Mouse (Mus musculus) urinary bladder, postnatal 0 days (tissue): Measurements from ENCODE around the gene Hormad1. TPM values are rescaled to one million over a fixed set of nuclear protein-coding genes. Genes with fewer than 3 reads are reported as not detected.

Source experiments
- polyA plus RNA-seq: library from polyadenylated mRNA; unstranded; fragments of >200 nt; fragmentation: Nextera tagmentation; extraction: Ambion mirVana; gene quantifications from 2 replicates; pipeline ENCODE4 v1.2.1, GENCODE M21; 2015

The Hormad1 gene
- not detected in 2 replicates for polyA plus RNA-seq

GRCm38 (mm10) chr3:95559437-95559836 lies at the start of gene Hormad1:
Gene Hormad1 (plus strand): TSS chr3:95559677.

GRCm38 (mm10) chr3:95526622-95527211 lies 32.8 kb upstream of the Hormad1 start, which contains the start of gene Ctss:
Gene Ctss (plus strand): TSS chr3:95526786.

GRCm38 (mm10) chr3:95588604-95589086 lies 29.2 kb downstream of the Hormad1 start, which contains the start of gene Golph3l:
Gene Golph3l (plus strand): TSS chr3:95588934.

GRCm38 (mm10) chr3:95624628-95625503 lies 65.4 kb downstream of the Hormad1 start, which contains the start of gene Ensa:
Gene Ensa (plus strand): TSS chr3:95624993.

Other genes starting within 250 kb of the Hormad1 start
- 108 and 111 TPM in 2 replicates for gene Cers2, start 244.9 kb upstream of the Hormad1 start, polyA plus RNA-seq
- 11.0 and 12.2 TPM in 2 replicates for gene Setdb1, start 202.5 kb upstream of the Hormad1 start, polyA plus RNA-seq
- not detected in 2 replicates for gene 4930558C23Rik, start 156.8 kb upstream of the Hormad1 start, polyA plus RNA-seq
- gene Arnt, start 125.3 kb upstream of the Hormad1 start, polyA plus RNA-seq: 21.4 and 25.2 TPM in 2 replicates
- gene Ctsk, start 60.4 kb upstream of the Hormad1 start, polyA plus RNA-seq: 25.5 and 34.7 TPM in 2 replicates
- 37.9 and 134 TPM in 2 replicates for gene Ctss, start 32.9 kb upstream of the Hormad1 start, polyA plus RNA-seq
- 18.9 and 19.6 TPM in 2 replicates for gene Golph3l, start 29.3 kb downstream of the Hormad1 start, polyA plus RNA-seq
- gene Ensa, start 65.3 kb downstream of the Hormad1 start, polyA plus RNA-seq: 52.4 and 53.0 TPM in 2 replicates
- 77.6 and 86.5 TPM in 2 replicates for gene Mcl1, start 99.1 kb downstream of the Hormad1 start, polyA plus RNA-seq
- 43.0 and 48.2 TPM in 2 replicates for gene Adamtsl4, start 128.2 kb downstream of the Hormad1 start, polyA plus RNA-seq
- 328 and 381 TPM in 2 replicates for gene Ecm1, start 179.9 kb downstream of the Hormad1 start, polyA plus RNA-seq
- gene Tars2, start 200.5 kb downstream of the Hormad1 start, polyA plus RNA-seq: 24.8 and 26.5 TPM in 2 replicates